Mouse (Mus musculus): ENCODE results near the gene Tm7sf2. TPM values are rescaled to one million over a fixed set of nuclear protein-coding genes. Genes with fewer than 3 reads are reported as not detected.
"Not testable (repeated sequence)": the region's sequence is repeated elsewhere in the genome, so short reads cannot be mapped to it uniquely, and the experiment has no call there.

Tm7sf2 gene
- total RNA-seq, 2 experiments from 2014 or later, result 24.9 to 25.2 TPM

- no peak for DNase-seq (ENCODE audit: low spot score in 2 of 2)
- intact Hi-C loops (cut with DNase I), result loop anchor here (1.0 to 2.0 kb wide), 2 partner anchors 10 to 83 kb away; partner anchors contain the start of genes Fau, Mrpl49 and Pola2
Measured at GRCm38 (mm10) chr19:6047154-6047898, 20.8 kb downstream of the Tm7sf2 start.

GRCm38 (mm10) chr19:6046294-6047153 is 21.6 kb downstream of the Tm7sf2 start, which contains the start of gene Syvn1:
Syvn1 (plus strand) TSS chr19:6046576.
- DNase-seq (ENCODE audit: low spot score in 2 of 2), result peak; percentile 90 to 98

DNA sequence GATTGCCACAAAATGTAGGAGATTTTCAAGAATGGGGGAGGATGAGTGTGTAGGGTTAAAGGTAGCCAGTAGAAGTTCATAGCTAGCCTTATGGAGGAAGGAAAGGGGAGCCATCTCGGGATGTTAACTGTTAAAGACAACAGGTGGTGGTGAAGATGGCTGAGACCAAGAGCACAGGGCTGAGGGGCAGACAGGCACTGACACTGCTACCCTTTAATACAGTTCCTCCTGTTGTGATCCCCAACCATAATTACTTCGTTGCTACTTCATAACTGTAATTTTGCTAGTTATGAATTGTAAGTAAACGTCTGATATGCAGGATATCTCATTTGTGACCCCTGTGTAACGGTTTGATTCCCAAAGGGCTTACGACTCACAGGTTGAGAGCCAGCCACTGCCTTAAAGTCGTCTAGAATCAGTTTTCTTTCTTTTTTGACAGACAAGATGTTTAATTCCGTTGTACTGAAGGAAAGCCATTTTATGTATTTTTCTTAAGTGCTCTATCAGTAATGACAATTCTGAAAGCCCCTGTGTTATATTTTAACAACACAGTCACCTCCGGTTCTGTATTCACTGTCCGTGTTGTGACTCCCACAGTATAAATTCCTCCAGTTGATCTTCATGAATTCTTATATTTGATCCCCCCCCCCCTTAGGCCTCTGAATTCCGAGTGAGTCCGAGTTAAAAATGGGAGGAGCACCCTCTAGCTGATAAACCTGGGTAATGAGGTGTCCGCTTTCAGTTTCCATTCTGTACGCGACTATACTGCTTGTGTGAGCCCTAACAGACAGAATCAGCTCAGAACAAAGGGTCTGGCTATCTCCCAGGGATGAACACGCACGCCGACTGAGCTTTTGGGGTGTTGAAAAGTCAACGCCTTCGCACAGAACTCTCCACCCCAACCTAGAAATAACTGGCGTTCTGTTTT is 22.5 kb downstream of the Tm7sf2 start:
- DNase-seq (ENCODE audit: low spot score in 2 of 2), result no peak
- intact Hi-C loops (cut with DNase I), result loop anchor here (2.0 kb wide), 1 partner anchor 81 kb away; the partner anchor contains the start of gene Pola2

More at GRCm38 (mm10) chr19:6046294-6047153, 21.6 kb downstream of the Tm7sf2 start, which contains the start of gene Syvn1:
- intact Hi-C loops (cut with DNase I), result loop anchor here (1.0 to 2.0 kb wide), 2 partner anchors 11 to 82 kb away; partner anchors contain the start of genes Fau, Mrpl49 and Pola2

GRCm38 (mm10) chr19:6044102-6044501 is 24.1 kb downstream of the Tm7sf2 start:
- intact Hi-C loops (cut with DNase I), result loop anchor here (5.0 kb wide), 1 partner anchor 122 kb away; the partner anchor contains the start of gene Cdc42ep2
- DNase-seq (ENCODE audit: low spot score in 2 of 2), result not testable (repeated sequence)

GRCm38 (mm10) chr19:6042293-6042692 is 25.9 kb downstream of the Tm7sf2 start:
- no peak for DNase-seq (ENCODE audit: low spot score in 2 of 2)
- intact Hi-C loops (cut with DNase I), result loop anchor here (5.0 kb wide), 1 partner anchor 120 kb away; the partner anchor contains the start of gene Cdc42ep2

DNA sequence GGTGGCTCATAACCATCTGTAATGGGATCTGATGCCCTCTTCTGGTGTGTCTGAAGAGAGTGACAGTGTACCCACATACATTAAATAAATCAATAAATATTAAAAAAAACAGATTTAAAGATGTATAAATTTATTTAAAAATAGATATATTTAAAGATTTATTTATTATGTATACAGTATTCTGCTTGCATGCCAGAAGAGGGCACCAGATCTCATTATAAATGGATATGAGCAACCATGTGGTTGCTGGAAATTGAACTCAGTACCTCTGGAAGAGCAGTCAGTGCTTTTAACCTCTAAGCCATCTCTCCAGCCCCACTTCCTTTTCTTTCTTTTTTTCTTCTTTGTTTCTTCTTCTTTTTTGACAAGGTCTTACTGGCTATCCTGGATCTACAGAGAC is 28.2 kb downstream of the Tm7sf2 start:
- intact Hi-C loops (cut with DNase I), result loop anchor here (5.0 kb wide), 1 partner anchor 118 kb away; the partner anchor contains the start of gene Cdc42ep2
- no peak for DNase-seq (ENCODE audit: low spot score in 2 of 2)

- intact Hi-C loops (cut with DNase I), result no loop called here
- no peak for DNase-seq (ENCODE audit: low spot score in 2 of 2)
Measured at GRCm38 (mm10) chr19:6038326-6038725, 29.8 kb downstream of the Tm7sf2 start.

DNA sequence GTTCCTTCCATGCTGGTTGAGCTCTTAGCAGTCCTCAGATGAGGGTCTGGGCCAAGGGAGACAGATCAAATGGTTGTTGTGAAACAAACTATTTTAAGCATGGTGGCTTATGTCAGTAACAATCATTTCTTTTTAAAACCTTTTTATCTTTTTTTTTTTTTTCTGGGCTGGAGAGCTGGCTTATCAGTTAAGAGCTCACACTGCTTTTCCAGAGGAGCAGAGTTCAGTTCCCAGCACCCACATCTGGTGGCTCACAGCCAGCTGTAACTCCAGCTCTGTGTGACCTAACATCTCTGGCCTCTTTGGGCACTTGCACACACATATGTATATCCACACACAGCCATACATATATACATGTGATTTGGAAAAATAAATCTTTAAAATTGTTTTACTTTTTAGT is 30.5 kb downstream of the Tm7sf2 start:
- intact Hi-C loops (cut with DNase I), result no loop called here
- no peak for DNase-seq (ENCODE audit: low spot score in 2 of 2)

DNA sequence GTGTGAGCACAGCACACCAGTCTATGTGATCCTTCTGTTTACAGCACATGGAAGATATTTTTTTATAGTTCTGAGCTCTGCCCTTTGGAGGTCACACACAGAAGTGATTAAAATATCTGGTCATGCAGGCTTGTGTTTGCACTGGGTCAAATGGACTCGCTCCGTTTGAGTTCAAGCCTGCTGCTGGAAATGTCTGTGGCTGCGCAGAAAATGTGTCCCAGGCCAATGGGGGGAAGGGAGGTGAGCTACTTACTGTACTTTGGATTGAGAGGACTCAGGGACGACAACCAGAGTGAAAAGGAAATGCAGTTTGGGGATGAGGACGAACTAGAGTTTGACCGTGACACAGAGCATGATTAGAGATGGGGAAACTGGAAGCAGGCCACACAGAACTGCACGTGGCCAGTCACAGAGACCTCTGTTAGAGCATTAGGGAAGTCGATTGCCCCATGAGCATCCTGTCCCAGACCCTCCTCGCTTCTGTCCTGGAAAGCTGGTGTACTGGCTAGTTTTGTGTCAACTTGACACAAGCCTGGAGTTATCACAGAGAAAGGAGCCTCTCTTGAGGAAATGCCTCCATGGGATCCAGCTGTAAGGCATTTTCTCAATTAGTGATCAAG is 32.1 kb downstream of the Tm7sf2 start:
- intact Hi-C loops (cut with DNase I), result no loop called here
- DNase-seq (ENCODE audit: low spot score in 2 of 2), result no peak

GRCm38 (mm10) chr19:6030520-6031280 is 37.5 kb downstream of the Tm7sf2 start:
- DNase-seq (ENCODE audit: low spot score in 2 of 2), result no peak
- intact Hi-C loops (cut with DNase I), result no loop called here

- intact Hi-C loops (cut with DNase I), result loop anchor here (10.0 kb wide), 1 partner anchor 245 kb away; no protein-coding TSS in a partner anchor
- DNase-seq (ENCODE audit: low spot score in 2 of 2), result no peak
Measured at GRCm38 (mm10) chr19:6029426-6029825, 38.7 kb downstream of the Tm7sf2 start.

- no peak for DNase-seq (ENCODE audit: low spot score in 2 of 2)
- intact Hi-C loops (cut with DNase I), result loop anchor here (10.0 kb wide), 1 partner anchor 244 kb away; no protein-coding TSS in a partner anchor
Measured at GRCm38 (mm10) chr19:6028991-6029390, 39.2 kb downstream of the Tm7sf2 start.

GRCm38 (mm10) chr19:6023930-6024329 is 44.2 kb downstream of the Tm7sf2 start:
- intact Hi-C loops (cut with DNase I), result loop anchor here (10.0 kb wide), 1 partner anchor 239 kb away; no protein-coding TSS in a partner anchor

DNA sequence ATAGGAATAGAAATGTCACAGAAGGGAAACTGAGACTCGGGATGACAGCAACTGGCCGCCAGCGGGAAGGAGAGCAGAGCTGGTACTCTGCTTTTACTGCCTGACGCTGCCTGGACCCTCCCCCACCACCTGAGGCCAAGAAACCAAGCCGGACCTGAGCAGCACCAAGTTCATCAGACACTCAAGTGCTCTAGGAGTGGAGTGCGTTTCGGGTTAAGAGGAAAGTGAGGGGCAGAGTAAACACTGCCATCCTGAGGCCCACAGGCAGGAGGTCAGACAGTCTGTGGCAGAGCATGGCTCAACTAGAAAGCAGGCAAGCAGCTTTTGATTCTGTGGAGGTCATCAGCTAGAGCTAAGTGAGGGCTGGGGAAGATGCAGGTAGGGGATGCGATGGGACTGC is 45.1 kb downstream of the Tm7sf2 start:
- intact Hi-C loops (cut with DNase I), result loop anchor here (10.0 kb wide), 1 partner anchor 238 kb away; no protein-coding TSS in a partner anchor
- no peak for DNase-seq (ENCODE audit: low spot score in 2 of 2)

More at GRCm38 (mm10) chr19:6023930-6024329, 44.2 kb downstream of the Tm7sf2 start:
- no peak for DNase-seq (ENCODE audit: low spot score in 2 of 2)

GRCm38 (mm10) chr19:6020276-6020675 is 47.9 kb downstream of the Tm7sf2 start:
- intact Hi-C loops (cut with DNase I), result loop anchor here (10.0 kb wide), 1 partner anchor 235 kb away; no protein-coding TSS in a partner anchor
- no peak for DNase-seq (ENCODE audit: low spot score in 2 of 2)

DNA sequence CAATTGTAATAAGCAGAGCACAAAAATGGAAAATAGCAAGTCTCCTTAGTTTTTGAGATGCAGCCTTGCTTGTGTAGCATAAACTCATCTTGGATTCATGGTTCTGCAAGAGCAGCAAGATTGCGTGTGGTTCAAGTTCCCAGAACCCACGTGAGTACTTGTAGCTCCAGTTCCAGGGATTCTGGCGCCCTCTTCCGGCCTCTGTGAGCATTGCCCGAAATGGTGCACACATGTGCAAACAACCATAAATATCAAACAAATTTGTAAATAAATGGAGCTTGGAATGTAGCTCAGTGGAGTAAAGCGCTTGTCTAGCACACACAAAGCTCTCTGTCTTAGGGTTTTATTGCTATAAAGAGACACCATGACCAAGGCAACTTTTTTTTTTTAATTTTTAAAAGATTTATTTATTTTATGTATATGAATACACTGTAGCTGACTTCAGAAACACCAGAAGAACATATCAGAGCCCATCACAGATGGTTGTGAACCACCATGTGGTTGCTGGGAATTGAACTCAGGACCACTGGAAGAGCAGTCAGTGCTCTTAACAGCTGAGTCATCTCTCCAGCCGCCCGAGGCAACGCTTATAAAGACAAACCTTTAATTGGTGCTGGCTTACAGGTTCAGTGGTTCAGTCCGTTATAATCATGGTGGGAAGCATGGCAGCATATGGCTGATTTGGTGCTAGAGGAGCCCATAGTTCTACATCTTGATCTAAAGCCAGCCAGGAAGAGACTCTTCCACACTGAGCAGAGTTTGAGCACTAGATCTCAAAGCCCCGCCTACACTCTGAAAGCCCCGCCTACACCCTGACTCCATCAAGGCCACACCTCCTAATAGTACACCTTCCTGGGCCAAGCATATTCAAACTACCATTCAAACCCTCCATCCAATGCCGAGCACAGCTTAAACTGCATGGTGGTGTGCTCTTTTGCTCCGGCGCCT is 49.8 kb downstream of the Tm7sf2 start:
- DNase-seq (ENCODE audit: low spot score in 2 of 2), result peak; percentile 81 to 90
- intact Hi-C loops (cut with DNase I), result loop anchor here (1.0 kb wide), 1 partner anchor 54 kb away; the partner anchor contains the start of gene Pola2
